Mouse (Mus musculus) limb, embryonic 11.5 days (tissue): Measurements from ENCODE around the gene Cux1. TPM values are rescaled to one million over a fixed set of nuclear protein-coding genes. Genes with fewer than 3 reads are reported as not detected.

ENCODE experiments used
- ATAC-seq: fragments of 200-750 bp; cut with Nextera tagmentation; 2 replicates; pipeline ENCODE4 v1.8.0; 2017; ENCODE audit warnings: low read depth; ENCODE audit not compliant: insufficient number of reproducible peaks, low FRiP score, low TSS enrichment
- DNase-seq: peaks from one replicate; pipeline ENCODE4 v3.0.0-alpha.2; 2015; ENCODE audit warnings: low spot score
- H3K27ac ChIP-seq: fragments of 300-500 bp; sonication (generic); replicated peaks from 2 replicates; pipeline ENCODE4 v1.5.1; 2014; ENCODE audit warnings: low read depth, mild to moderate bottlenecking, low read length
- H3K27me3 ChIP-seq: fragments of 300-500 bp; sonication (generic); 2 replicates; pipeline ENCODE4 v1.6.1; 2014; ENCODE audit warnings: mild to moderate bottlenecking, low read length, mixed read lengths; ENCODE audit not compliant: control insufficient read depth, insufficient read depth
- H3K36me3 ChIP-seq: fragments of 300-500 bp; sonication (generic); 2 replicates; pipeline ENCODE4 v1.6.1; 2014; ENCODE audit warnings: mild to moderate bottlenecking, low read length, moderate library complexity, mixed read lengths; ENCODE audit not compliant: control insufficient read depth, insufficient read depth
- H3K4me1 ChIP-seq: fragments of 300-500 bp; sonication (generic); 2 replicates; pipeline ENCODE4 v1.6.1; 2014; ENCODE audit warnings: low read length, mixed read lengths; ENCODE audit not compliant: control insufficient read depth, insufficient read depth
- H3K4me2 ChIP-seq: fragments of 300-500 bp; sonication (generic); 2 replicates; pipeline ENCODE4 v1.6.1; 2014; ENCODE audit warnings: low read depth, mild to moderate bottlenecking, moderate library complexity; ENCODE audit not compliant: severe bottlenecking
- H3K4me3 ChIP-seq: fragments of 300-500 bp; sonication (generic); 2 replicates; pipeline ENCODE4 v1.5.1; 2014; ENCODE audit warnings: low read depth, low read length
- H3K9ac ChIP-seq: fragments of 300-500 bp; sonication (generic); 2 replicates; pipeline ENCODE4 v1.6.1; 2014; ENCODE audit warnings: mild to moderate bottlenecking, low read length
- H3K9me3 ChIP-seq: fragments of 300-500 bp; sonication (generic); 2 replicates; pipeline ENCODE4 v1.6.1; 2016; ENCODE audit warnings: low read length; ENCODE audit not compliant: control insufficient read depth
- WGBS: fragments of 180-500 bp; shearing (Covaris S2); extraction: QIAGEN DNeasy Blood & Tissue Kit; methylation state at CpG from one replicate; pipeline ENCODE4 v1.1.7; 2014; 5-methylcytosine and 5-hydroxymethylcytosine counted together
- microRNA-seq: library from miRNA; unstranded; fragments of <30 nt; microRNA quantifications from one replicate; pipeline ENCODE4, GENCODE M21; 2016
- polyA plus RNA-seq: library from polyadenylated mRNA; unstranded; fragments of >200 nt; fragmentation: Nextera tagmentation; extraction: Ambion mirVana; gene quantifications from 2 replicates; pipeline ENCODE4 v1.2.1, GENCODE M21; 2014

The Cux1 gene
- polyA plus RNA-seq, 1 experiment from 2014 or later, result 65.6 TPM

- Histone ChIP-seq H3K27me3 (no peaks in the 10 kb centered on the region), H3K4me2 (peak overlapping the region; percentile 46), H3K9ac (peak overlapping the region; percentile 80), H3K4me1 (peaks cover 3% of the 10 kb centered on the region; the same call in 1 of the 2 replicates), H3K4me3 (peak overlapping the region; percentile 67), H3K27ac (no peak overlapping the region), H3K36me3 (peaks cover 10% of the 10 kb centered on the region; the same call in 1 of the 2 replicates), H3K9me3 (no peaks in the 10 kb centered on the region)
- WGBS, result 32% methylated on average over 11 of the region's 11 CpGs
- peak; percentile 30 for DNase-seq
- ATAC-seq, result no peak
These were observed 367.8 kb downstream of the Cux1 start for GRCm38 (mm10) chr5:136199526-136199925.

GRCm38 (mm10) chr5:136198474-136199391, 368.6 kb downstream of the Cux1 start, which contains the start of gene Prkrip1:
Gene Prkrip1 (minus strand): TSS chr5:136198963.
- ATAC-seq (peak; percentile 74), DNase-seq (peak; percentile 99)
- H3K4me2 ChIP-seq, result peak within 1 kb of the TSS; percentile 81
- H3K4me3 ChIP-seq, result peak within 1 kb of the TSS; percentile 67
- WGBS, result under 1% methylated on average over 60 of the region's 62 CpGs
- no peaks in the 10 kb centered on the region for H3K9me3 ChIP-seq
- no peaks in the 10 kb centered on the region for H3K27me3 ChIP-seq
- peak within 1 kb of the TSS; percentile 80 for H3K9ac ChIP-seq
- peaks cover 10% of the 10 kb centered on the region; the same call in 1 of the 2 replicates for H3K36me3 ChIP-seq
- no peak within 1 kb of the TSS for H3K27ac ChIP-seq
- peaks cover 3% of the 10 kb centered on the region; the same call in 1 of the 2 replicates for H3K4me1 ChIP-seq

Small RNA genes within 50 kb of the gene (microRNA-seq; reads per million reads assigned to microRNA genes)
- gene Mir721, result not detected

Other genes starting within 250 kb of the Cux1 start
- not detected in 2 replicates for gene Myl10, start 125.7 kb upstream of the Cux1 start, polyA plus RNA-seq